Mouse (Mus musculus) midbrain, embryonic 15.5 days (tissue): Measurements from ENCODE around the gene Nemp2. TPM values are rescaled to one million over a fixed set of nuclear protein-coding genes. Genes with fewer than 3 reads are reported as not detected.

Source experiments
- ATAC-seq: fragments of 200-750 bp; cut with Nextera tagmentation; replicated peaks from 2 replicates; pipeline ENCODE4 v1.8.0; 2017; ENCODE audit warnings: moderate TSS enrichment
- H3K27ac ChIP-seq: fragments of 300-500 bp; sonication (generic); 2 replicates; pipeline ENCODE4 v1.5.1; 2015; ENCODE audit warnings: mild to moderate bottlenecking, inconsistent platforms
- H3K27me3 ChIP-seq: fragments of 300-500 bp; sonication (generic); replicated peaks from 2 replicates; pipeline ENCODE4 v1.6.1; 2015; ENCODE audit warnings: inconsistent platforms
- H3K36me3 ChIP-seq: fragments of 300-500 bp; sonication (generic); replicated peaks from 2 replicates; pipeline ENCODE4 v1.6.1; 2015; ENCODE audit warnings: inconsistent platforms
- H3K4me1 ChIP-seq: fragments of 300-500 bp; sonication (generic); 2 replicates; pipeline ENCODE4 v1.6.1; 2015; ENCODE audit warnings: inconsistent platforms
- H3K4me2 ChIP-seq: fragments of 300-500 bp; sonication (generic); 2 replicates; pipeline ENCODE4 v1.6.1; 2015; ENCODE audit warnings: inconsistent platforms, mild to moderate bottlenecking, moderate library complexity
- H3K4me3 ChIP-seq: fragments of 300-500 bp; sonication (generic); 2 replicates; pipeline ENCODE4 v1.5.1; 2015; ENCODE audit warnings: mild to moderate bottlenecking, inconsistent platforms
- H3K9ac ChIP-seq: fragments of 300-500 bp; sonication (generic); 2 replicates; pipeline ENCODE4 v1.6.1; 2015; ENCODE audit warnings: mild to moderate bottlenecking, inconsistent platforms
- H3K9me3 ChIP-seq: fragments of 300-500 bp; sonication (generic); 2 replicates; pipeline ENCODE4 v1.6.1; 2016; ENCODE audit warnings: inconsistent platforms
- WGBS: fragments of 180-500 bp; shearing (Covaris S2); methylation state at CpG from one replicate; pipeline ENCODE4 v1.1.7; 2015; ENCODE audit warnings: mixed read lengths; 5-methylcytosine and 5-hydroxymethylcytosine counted together
- polyA plus RNA-seq: library from polyadenylated mRNA; unstranded; fragments of >200 nt; fragmentation: Nextera tagmentation; extraction: Ambion mirVana; gene quantifications from 2 replicates; pipeline ENCODE4 v1.2.1, GENCODE M21; 2015

Gene Nemp2
- 5.3 and 5.4 TPM in 2 replicates for polyA plus RNA-seq

DNA sequence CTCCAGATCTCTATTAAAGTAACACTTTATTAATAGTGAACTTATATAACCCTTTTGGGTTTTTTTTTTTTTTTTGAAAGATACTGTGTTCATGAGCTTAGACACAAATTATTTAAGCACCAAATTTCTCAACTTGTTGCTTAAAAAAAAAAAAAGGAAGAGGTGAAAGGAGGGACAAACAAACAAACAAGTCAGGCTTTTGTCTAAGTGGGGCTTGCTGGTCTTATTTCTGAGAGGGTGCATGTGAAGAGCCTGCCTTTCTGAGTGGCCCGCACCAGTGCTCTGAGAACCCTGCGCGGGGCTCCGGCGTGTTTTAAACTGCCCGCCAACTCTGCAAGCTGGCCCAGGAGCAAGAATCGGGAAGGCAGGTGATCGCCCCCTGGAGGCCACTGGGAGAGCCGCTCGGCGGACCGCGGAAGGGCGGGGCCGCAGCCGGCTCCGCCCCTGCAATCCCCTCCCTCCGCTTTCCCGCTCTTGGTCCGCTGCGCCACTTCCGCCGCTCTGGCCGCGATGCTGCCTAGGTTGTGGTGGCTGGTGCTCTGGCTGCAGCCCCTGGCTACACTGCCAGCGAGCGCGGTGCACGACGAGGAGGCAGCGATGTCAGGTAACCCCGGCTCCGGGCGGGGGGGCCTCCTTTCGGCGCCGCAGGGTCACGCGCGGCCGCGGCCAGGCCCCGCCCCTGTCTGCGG is at the start of gene Nemp2:
Gene Nemp2 (plus strand): TSS at position 456 of the 689 bp plus-strand sequence.
- H3K27me3 ChIP-seq: no peaks in the 10 kb centered on the region
- H3K4me3 ChIP-seq: peak within 1 kb of the TSS; percentile 78
- no peaks in the 10 kb centered on the region for H3K36me3 ChIP-seq
- ATAC-seq: peak; percentile 98
- under 1% methylated on average over 44 of the region's 44 CpGs for WGBS
- peak within 1 kb of the TSS; percentile 90 for H3K27ac ChIP-seq
- peak within 1 kb of the TSS; percentile 55 for H3K4me2 ChIP-seq
- peaks cover 9% of the 10 kb centered on the region for H3K4me1 ChIP-seq
- no peaks in the 10 kb centered on the region for H3K9me3 ChIP-seq
- H3K9ac ChIP-seq: peak within 1 kb of the TSS; percentile 78

DNA sequence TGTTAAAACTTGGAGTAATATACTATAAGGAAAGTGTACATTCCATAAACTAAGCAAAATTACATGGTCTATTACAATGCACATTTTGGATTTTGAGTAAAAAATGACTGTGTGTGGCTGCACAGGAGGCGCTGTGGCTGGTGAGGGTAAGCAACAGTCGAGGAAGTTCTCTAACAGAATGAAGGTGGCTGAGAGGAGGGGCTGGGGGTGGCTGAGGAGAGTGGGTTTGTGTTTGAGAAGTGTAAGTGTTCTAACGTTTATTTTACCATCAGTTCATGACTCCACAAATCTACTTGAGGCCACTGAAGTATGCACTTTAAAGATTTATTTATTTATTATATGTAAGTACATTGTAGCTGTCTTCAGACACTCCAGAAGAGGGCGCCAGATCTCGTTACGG is 48.8 kb upstream of the Nemp2 start:
- Histone ChIP-seq H3K4me1 (0 out of 2 replicates have a peak, but pooled peaks cover 3% of the 10 kb centered on the region), H3K36me3 (no peaks in the 10 kb centered on the region), H3K4me3 (no peak overlapping the region), H3K9me3 (no peaks in the 10 kb centered on the region), H3K9ac (no peak overlapping the region), H3K4me2 (no peak overlapping the region), H3K27me3 (no peaks in the 10 kb centered on the region), H3K27ac (no peak overlapping the region)
- ATAC-seq: no peak
- WGBS: 81% methylated on average over 6 of the region's 6 CpGs

DNA sequence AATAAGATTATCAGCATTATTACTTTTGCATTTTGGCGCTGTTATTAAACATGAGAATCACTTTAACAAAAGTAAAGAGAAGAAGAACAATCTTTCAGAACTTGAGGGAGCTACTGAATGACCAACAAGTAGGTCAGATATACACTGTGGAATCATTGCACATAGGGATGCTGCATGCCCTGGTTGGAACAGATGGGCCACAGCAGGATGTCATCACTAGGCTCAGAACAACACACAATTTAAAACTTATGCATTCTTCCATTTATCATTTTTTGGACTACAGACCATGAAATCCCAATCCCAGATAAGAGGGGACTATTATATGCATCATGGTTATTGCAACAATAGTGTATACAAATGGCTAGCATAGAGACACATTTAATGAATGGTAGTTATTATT is 47.6 kb upstream of the Nemp2 start:
- Histone ChIP-seq H3K27ac (no peak overlapping the region), H3K4me2 (no peak overlapping the region), H3K4me1 (0 out of 2 replicates have a peak, but pooled peaks cover 3% of the 10 kb centered on the region), H3K9me3 (no peaks in the 10 kb centered on the region), H3K27me3 (no peaks in the 10 kb centered on the region), H3K36me3 (no peaks in the 10 kb centered on the region), H3K9ac (no peak overlapping the region), H3K4me3 (no peak overlapping the region)
- no peak for ATAC-seq
- 100% methylated on average over 1 of the region's 1 CpGs for WGBS

DNA sequence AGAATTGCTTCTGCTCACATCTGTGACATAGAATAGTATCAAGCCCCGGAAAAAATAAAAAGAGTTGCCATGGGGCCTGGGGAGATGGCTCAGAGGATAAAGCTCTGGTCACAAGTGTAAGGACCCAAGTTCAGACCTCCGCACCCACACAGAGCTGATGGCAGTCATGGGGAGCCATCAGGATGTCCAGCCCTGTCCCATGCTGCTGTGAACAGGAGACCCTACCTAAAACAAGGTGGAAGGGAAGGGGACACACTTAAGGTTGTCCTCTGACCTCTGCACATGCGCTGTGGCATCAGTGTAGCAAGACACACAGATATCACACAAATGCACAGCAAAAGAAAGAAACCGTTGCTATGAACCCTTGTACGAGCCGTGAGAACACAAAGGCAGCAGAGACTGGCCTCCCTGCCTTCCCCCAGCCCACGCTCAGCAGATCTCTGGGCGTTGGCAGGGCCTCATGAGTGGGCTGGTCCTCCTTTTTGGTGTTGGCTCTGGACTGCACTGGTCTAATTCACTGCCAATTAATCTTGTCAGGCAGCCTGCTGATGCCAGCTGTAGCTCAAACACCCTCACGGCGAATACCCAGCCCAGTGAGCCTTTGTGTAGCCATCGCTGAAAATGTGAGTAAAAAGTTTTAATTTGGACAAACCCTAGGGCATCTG is 33.4 kb upstream of the Nemp2 start:
- ATAC-seq: peak; percentile 89
- H3K27me3 ChIP-seq: no peaks in the 10 kb centered on the region
- no peak overlapping the region for H3K27ac ChIP-seq
- H3K4me3 ChIP-seq: no peak overlapping the region
- H3K4me2 ChIP-seq: peak overlapping the region; percentile 5; the same call in 1 of the 2 replicates
- no peaks in the 10 kb centered on the region for H3K36me3 ChIP-seq
- WGBS: 60% methylated on average over 11 of the region's 11 CpGs
- H3K4me1 ChIP-seq: peaks cover 4% of the 10 kb centered on the region; the same call in 1 of the 2 replicates
- no peak overlapping the region for H3K9ac ChIP-seq
- H3K9me3 ChIP-seq: no peaks in the 10 kb centered on the region

DNA sequence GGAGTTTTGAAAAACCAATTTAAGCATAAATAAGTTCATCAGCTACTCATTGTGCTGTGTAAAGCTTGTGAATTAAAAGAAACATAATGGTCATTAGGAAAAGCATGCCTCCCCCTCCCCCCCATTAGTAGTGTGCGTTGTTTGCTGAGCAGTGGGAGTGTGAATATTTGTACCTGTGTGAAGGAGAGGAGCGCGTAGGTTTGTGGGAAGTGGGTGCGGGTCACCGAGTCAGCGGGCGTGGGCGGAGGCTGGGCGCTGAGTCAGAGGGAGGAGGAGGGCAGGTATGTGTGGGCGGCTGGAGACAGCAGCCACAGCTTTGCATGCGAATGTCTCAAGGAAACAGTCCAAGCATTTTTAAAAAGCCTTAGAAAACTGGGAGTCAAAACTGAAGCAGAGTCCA is 32.7 kb upstream of the Nemp2 start:
- H3K9me3 ChIP-seq: no peaks in the 10 kb centered on the region
- H3K36me3 ChIP-seq: no peaks in the 10 kb centered on the region
- 69% methylated on average over 11 of the region's 11 CpGs for WGBS
- no peak overlapping the region for H3K27ac ChIP-seq
- H3K9ac ChIP-seq: no peak overlapping the region
- H3K27me3 ChIP-seq: no peaks in the 10 kb centered on the region
- ATAC-seq: peak; percentile 39; the same call in 1 of the 2 replicates
- H3K4me3 ChIP-seq: no peak overlapping the region
- peaks cover 4% of the 10 kb centered on the region; the same call in 1 of the 2 replicates for H3K4me1 ChIP-seq
- no peak overlapping the region for H3K4me2 ChIP-seq

DNA sequence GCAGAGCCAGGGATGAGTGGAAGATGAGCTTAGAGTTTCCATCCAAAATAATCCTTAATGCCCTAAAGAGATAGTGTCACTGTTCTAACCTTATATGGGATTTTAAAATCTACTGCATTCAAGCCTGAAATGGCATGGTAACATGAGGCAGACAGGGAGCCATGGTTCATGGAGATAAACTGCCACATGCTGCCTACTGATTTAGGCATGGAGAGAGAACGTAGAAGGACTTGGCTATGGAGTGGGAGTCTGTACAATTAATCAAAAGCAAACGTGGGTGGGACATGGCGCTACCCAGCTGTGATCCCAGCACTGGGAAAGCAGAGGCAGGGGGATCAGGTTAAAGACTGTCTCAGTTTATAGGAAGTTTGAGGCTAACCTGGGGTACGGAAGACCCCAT is 32.1 kb upstream of the Nemp2 start:
- Histone ChIP-seq H3K9me3 (no peaks in the 10 kb centered on the region), H3K4me2 (no peak overlapping the region), H3K27ac (no peak overlapping the region), H3K9ac (no peak overlapping the region), H3K27me3 (no peaks in the 10 kb centered on the region), H3K4me3 (no peak overlapping the region), H3K4me1 (peaks cover 4% of the 10 kb centered on the region; the same call in 1 of the 2 replicates), H3K36me3 (no peaks in the 10 kb centered on the region)
- WGBS: 75% methylated on average over 4 of the region's 4 CpGs
- no peak for ATAC-seq

DNA sequence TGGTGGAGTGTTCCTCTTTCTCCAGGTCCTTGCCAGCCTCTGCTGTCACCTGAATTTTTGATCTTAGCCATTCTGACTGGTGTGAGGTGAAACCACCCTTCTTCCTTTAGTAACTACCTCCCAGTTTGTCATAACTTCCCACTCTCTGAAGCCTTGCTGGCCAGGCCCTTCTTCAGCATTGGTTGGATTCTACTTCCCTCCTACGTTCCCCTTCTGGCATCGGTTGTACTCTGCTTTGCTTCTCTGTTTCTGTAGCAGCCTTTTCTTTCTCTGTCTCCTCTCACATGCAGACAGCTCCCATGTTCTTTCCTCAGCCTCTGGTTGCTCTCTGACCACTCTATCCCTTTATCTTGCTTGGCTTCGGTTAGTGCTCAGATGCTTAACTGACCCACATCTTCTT is 29.0 kb upstream of the Nemp2 start:
- Histone ChIP-seq H3K4me2 (no peak overlapping the region), H3K9me3 (no peaks in the 10 kb centered on the region; the same call in 1 of the 2 replicates), H3K27me3 (no peaks in the 10 kb centered on the region), H3K4me3 (no peak overlapping the region), H3K36me3 (no peaks in the 10 kb centered on the region), H3K27ac (no peak overlapping the region), H3K4me1 (peaks cover 4% of the 10 kb centered on the region; the same call in 1 of the 2 replicates), H3K9ac (no peak overlapping the region)
- 96% methylated on average over 3 of the region's 3 CpGs for WGBS
- ATAC-seq: no peak

DNA sequence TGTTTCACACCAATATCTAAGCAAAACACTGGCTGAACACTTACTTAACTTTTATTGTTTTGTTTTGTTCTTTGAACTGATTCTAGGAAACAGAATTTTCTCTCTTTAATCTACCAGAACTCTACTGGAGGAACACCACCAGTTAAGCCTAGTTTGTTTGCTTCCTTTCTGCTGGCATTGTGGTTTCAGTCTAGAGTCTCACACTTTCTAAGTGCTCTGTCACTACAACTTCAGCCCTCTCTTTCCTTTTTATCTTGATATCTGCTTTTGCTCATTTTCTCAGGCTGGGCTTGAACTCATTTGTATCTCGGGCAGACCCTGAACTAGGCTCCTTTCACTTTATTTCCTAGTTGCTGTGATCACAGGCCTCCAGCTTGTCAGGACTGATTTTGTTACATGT is 22.8 kb upstream of the Nemp2 start:
- no peaks in the 10 kb centered on the region for H3K27me3 ChIP-seq
- WGBS: 79% methylated on average over 1 of the region's 1 CpGs
- no peaks in the 10 kb centered on the region; the same call in 1 of the 2 replicates for H3K9me3 ChIP-seq
- H3K4me1 ChIP-seq: no peaks in the 10 kb centered on the region
- no peak overlapping the region for H3K9ac ChIP-seq
- no peak overlapping the region for H3K27ac ChIP-seq
- H3K4me2 ChIP-seq: no peak overlapping the region
- H3K4me3 ChIP-seq: no peak overlapping the region
- no peaks in the 10 kb centered on the region for H3K36me3 ChIP-seq
- no peak for ATAC-seq

DNA sequence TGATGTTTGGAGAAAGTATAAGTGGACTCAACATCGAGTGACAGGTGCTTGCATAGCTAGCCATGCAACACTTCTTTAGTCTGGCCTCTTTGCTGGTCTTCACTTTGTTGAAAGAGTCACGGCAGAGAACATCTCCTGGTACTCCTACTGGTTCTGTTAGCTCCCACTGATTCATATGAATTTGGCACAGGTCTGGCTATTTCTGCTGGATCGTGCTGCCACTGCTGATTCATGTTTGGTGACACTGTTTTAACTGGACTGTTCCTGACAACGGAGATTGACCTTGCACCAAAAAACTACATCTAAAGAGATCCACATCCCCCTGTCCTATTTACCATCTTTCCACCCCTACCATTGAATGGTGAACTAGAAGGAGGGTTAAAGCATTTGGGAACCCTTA is 22.0 kb upstream of the Nemp2 start:
- 90% methylated on average over 4 of the region's 4 CpGs for WGBS
- ATAC-seq: no peak

DNA sequence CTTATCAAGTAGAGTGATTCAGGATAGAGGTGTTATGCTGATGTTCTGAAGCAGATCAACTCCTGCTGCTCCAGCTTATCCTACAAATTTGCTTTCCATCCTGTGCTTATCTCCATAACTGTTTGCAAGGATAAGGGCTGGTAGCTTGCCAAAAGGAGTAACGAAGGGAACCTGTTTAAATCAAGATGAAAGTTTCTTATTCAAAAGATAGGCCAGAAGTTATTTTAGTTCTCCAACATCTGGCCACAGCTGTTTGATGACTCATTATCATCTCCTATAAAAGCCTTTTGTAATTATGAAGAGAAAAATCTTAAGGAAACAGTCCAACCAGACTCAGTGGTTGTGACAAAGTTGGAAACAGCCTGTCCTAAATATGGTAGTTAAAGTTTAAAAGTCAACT is 12.3 kb upstream of the Nemp2 start:
- no peak for ATAC-seq
- Histone ChIP-seq H3K36me3 (no peaks in the 10 kb centered on the region), H3K4me3 (no peak overlapping the region), H3K9me3 (no peaks in the 10 kb centered on the region), H3K27me3 (no peaks in the 10 kb centered on the region), H3K4me1 (no peaks in the 10 kb centered on the region), H3K4me2 (no peak overlapping the region), H3K9ac (no peak overlapping the region), H3K27ac (no peak overlapping the region)
- WGBS: 79% methylated on average over 1 of the region's 1 CpGs

More for the DNA sequence above, 22.0 kb upstream of the Nemp2 start:
- no peaks in the 10 kb centered on the region for H3K4me1 ChIP-seq
- no peaks in the 10 kb centered on the region for H3K36me3 ChIP-seq
- H3K4me2 ChIP-seq: no peak overlapping the region
- H3K27ac ChIP-seq: no peak overlapping the region
- no peaks in the 10 kb centered on the region for H3K27me3 ChIP-seq
- H3K4me3 ChIP-seq: no peak overlapping the region
- no peak overlapping the region for H3K9ac ChIP-seq
- H3K9me3 ChIP-seq: no peaks in the 10 kb centered on the region; the same call in 1 of the 2 replicates

DNA sequence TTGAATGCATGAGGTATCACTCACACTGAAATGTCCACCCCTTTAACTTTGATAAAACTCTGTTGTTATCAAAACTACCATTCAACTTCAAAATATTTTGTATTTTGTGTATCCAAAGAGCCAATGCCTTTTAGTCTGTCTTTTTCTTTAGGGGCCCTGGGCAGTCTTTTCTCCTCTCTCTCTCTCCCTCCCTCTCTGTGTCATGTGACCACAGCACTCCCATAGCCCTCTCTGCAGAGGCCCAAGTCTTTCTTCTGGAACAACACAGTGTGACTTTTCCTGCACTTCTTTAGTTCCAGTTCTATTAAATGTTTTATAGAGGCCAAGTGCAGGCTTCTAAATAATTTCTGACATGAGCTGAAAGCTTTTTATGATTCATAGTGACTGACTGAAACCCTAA is 10.1 kb upstream of the Nemp2 start:
- Histone ChIP-seq H3K9me3 (no peaks in the 10 kb centered on the region), H3K9ac (no peak overlapping the region), H3K4me2 (no peak overlapping the region), H3K4me1 (no peaks in the 10 kb centered on the region), H3K27me3 (no peaks in the 10 kb centered on the region), H3K27ac (no peak overlapping the region), H3K36me3 (no peaks in the 10 kb centered on the region), H3K4me3 (no peak overlapping the region)
- no peak for ATAC-seq

DNA sequence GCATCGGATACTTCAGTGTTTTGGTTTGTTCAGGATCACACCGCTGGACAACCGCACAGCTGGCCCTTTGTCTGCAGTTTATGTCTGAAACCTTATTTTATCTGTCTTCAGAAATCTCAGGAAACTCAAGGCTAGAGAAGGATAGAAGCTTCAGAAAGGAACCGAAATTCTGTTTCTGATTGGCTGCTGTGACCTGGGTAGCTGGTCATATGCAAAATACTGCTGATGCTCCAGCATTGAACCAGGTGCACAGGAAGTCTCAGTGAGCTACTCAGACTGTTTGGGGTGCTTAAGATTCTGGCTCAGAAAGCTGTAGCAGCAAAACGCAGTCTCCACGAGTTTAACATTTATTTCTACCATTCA is 415 bp downstream of the Nemp2 start:
- Histone ChIP-seq H3K27me3 (no peaks in the 10 kb centered on the region), H3K4me3 (peak overlapping the region; percentile 78), H3K9ac (peak overlapping the region; percentile 78), H3K4me2 (peak overlapping the region; percentile 55), H3K36me3 (no peaks in the 10 kb centered on the region), H3K4me1 (peaks cover 9% of the 10 kb centered on the region), H3K9me3 (no peaks in the 10 kb centered on the region), H3K27ac (peak overlapping the region; percentile 90)
- 2% methylated on average over 6 of the region's 6 CpGs for whole genome bisulfite sequencing
- peak; percentile 93 for ATAC-seq
